Mouse (Mus musculus): ENCODE data around the gene Tbx1.

- TF ChIP-seq CTCF (IDR thresholded peaks at IDR 0.05; ENCODE audit: low read depth) (no peak), EP300 (IDR thresholded peaks at IDR 0.05; ENCODE audit: low read depth) (no peak)
These were observed 8.8 kb downstream of the Tbx1 start for GRCm38 (mm10) chr16:18581623-18582205.

Data from liver, postnatal 0 days (tissue).